Mouse (Mus musculus) neutrophil, adult 5-6 weeks (primary cell): ENCODE data around the gene Tmem170b. TPM values are rescaled to one million over a fixed set of nuclear protein-coding genes. Genes with fewer than 3 reads are reported as not detected.

Experiments used
- ATAC-seq: fragments of 151-379, 151-347 bp; 2 replicates; pipeline ENCODE4 v1.8.0; 2017; ENCODE audit warnings: mild to moderate bottlenecking, moderate TSS enrichment; ENCODE audit not compliant: insufficient number of reproducible peaks, poor library complexity, low FRiP score, severe bottlenecking; ENCODE audit errors: extremely low read depth
- total RNA-seq: library from RNA; stranded (forward); fragments of 200-1000 nt; gene quantifications from 2 replicates; pipeline ENCODE4 v1.2.3, GENCODE M21; 2017

The Tmem170b gene
- total RNA-seq, 1 experiment from 2014 or later: 22.5 TPM

GRCm38 (mm10) chr13:41607589-41607988 lies 1.9 kb downstream of the Tmem170b start:
- ATAC-seq: no peak

- ATAC-seq: no peak
These were observed 2.9 kb downstream of the Tmem170b start for GRCm38 (mm10) chr13:41608559-41608958.

DNA sequence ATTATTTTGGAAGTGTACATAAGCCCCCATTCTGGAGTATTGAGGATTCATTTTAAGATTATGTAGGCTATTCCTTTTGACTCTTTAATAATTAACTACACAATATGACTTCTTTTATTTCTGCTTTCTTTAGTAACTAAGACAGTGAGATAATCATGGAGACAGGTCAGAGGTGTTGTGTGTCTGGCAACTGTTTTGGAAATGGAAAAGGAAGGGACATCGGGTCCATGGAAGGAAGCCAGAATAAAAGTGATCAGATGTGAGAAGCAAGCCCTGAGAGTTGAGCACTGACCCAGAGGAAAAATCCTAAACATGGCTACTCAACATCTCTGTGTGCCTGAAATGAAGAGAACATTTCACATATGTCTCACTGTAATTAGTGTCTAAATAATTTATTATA lies 5.3 kb downstream of the Tmem170b start:
- ATAC-seq: no peak

DNA sequence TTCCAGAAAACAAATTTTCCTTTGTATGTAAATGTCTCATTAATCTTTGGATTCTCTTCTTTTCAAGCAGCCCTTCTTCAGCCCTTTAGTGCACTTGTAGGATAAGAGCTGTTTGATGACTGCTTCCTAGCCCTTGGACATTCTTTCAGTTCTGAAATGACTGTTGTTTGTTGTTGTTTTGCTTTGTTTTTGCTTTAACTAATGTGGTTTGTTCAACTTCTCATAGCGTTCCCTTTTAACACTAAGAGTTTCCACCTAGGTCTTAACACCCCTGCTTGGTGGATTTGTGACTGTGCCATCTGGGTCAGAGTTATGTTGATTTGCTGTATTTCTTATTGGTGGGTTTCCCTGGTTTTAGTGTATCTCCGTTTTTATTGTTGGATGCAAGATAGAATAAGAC lies 8.8 kb downstream of the Tmem170b start:
- no peak for ATAC-seq

GRCm38 (mm10) chr13:41614982-41615381 lies 9.3 kb downstream of the Tmem170b start:
- no peak for ATAC-seq

DNA sequence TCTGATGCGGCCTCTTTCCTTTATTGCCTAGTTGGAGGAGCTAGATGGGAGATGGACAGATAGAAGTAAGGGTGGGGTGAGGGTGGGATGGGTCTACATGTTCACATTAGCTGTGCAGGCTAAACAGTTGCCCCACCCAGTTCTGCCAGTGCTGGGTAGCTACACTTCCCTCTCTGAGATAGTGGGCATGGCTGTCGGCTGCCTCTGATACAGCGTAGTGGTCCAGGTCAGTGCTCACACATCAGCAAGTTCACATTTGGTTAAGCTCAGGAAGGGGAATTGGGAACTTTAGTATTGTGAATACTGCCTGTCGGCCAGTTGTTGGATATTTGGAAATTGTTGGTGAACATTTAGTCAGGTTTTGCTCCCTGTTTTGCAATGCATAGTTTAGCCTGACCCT lies 13.8 kb downstream of the Tmem170b start:
- peak; percentile 40; the same call in 1 of the 2 replicates for ATAC-seq

DNA sequence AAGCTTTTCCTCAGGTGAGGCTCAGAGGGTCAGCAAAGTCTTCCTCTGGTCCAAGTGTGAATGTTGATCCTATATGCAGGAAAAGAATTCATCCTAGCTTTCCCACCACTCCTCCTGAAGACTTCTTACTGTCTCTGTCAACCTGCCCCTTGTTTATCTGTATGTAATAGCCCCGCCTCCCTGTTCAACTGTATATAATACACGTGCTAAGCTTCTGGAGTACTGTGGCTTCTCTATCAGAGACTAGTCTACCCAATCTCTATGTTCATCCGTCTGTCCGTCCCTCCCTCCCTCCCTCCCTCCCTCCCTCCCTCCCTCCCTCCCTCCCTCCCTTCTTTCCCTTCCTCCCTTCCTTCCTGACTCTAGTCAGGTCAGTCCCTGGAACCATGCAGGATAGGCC lies 14.4 kb downstream of the Tmem170b start:
- no peak for ATAC-seq

DNA sequence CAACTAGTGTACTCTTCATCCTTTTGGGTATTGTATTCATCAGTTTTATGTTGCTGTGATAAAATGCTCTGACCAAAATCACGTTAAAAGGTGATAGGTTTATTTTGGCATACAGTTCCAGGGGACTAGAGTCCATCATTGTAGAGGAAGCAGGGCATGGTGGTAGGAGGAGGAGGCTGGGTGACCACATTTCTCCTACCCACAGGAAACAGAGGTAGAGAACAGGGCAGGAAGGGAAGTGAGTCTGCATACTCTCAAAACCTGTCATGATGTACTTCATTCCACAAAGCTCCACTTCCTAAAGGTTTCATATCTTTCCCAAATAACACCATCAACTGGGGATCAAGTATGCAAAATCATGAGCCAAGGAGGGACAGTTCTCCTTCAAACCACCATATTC lies 18.4 kb downstream of the Tmem170b start:
- ATAC-seq: no peak

DNA sequence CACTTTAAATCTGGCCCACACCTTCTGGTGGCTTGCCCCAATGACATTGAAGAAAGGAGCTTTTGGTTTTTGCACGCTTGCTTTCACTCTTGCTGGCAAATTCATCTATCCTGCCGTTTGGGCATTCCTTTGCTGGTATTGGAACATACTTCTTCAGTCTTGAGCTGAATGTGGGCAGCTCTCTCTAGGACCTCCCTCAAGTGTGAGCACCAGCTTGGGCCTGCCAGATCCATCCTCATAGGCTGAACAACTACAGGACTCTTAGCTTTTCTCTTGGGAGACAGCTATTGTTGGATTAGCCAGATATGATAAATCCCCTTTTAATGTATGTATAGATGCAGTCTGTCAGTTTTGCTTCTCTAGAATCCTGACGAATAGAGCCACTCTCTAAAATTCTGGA lies 19.5 kb downstream of the Tmem170b start:
- no peak for ATAC-seq

DNA sequence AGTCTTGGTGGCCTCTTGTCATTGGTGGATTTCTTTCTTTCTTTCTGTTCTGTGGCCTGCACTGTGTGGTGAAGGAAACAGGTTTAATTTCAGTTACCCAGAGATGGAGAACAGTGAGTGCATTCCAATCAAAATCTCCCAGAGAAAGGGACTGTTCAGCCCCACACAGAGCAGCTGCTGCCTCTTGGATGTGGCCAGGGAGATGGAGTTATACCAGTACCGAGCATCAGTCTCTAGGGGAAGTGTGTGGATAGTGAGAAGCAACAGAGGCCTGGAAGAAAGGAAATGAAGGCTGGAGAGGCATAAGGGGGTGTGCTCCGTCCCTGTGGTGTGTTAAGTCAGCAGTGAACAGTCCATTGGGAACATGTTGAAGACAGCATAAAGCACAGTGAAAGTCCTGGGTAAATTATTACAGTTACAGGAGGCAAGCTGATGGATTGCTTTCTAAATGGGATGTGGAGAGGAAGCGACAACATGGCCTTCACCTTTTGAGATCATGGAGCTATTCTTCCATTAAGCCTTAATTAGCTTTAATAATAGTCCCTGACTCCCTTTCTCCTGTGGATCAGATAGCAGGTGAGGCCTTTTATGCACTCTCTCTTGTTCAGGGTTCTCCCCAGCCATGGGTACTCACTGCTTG lies 21.7 kb downstream of the Tmem170b start:
- ATAC-seq: no peak

- ATAC-seq: peak; percentile 92
These were observed 28.7 kb downstream of the Tmem170b start for GRCm38 (mm10) chr13:41634401-41634818.

DNA sequence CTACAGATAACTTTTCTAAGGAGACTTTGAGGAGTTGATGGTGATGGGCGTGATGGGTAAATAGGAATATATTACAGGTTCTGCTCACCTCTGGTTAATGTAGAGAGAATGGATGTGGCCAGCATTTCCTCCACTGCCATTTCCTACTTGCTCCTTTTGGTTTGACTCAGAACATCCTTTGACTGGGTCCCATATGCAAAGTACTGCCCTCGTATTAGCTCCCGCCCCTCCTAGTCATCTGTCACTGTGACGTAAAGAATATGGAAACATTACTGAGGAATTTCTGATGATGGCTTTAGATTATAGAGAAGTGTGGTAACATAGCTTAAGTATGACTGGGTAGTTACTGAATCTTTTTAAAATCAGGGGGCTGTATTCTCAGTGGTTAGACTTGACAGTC lies 32.4 kb downstream of the Tmem170b start:
- ATAC-seq: no peak

DNA sequence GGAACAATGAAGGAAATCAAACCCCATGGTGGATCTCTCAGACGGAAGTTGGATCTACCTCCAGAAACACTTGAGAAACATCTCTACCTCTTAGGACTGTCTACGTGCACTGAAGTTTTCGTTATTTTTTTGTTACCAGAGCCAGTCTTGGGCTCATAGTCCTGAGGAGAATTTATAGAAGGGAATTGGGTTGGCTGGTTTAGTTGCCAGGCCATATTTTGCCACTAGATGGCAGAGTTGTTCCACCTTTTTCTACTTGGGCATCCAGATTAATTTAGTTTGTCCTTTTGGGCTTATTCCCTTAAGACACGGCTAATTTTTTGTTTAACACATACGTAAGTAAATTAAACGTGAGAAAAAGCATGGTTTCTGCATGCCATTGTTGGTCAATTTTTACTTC lies 37.1 kb downstream of the Tmem170b start:
- 0 out of 2 replicates have a peak, but pooled peaks have one; percentile 23 for ATAC-seq

DNA sequence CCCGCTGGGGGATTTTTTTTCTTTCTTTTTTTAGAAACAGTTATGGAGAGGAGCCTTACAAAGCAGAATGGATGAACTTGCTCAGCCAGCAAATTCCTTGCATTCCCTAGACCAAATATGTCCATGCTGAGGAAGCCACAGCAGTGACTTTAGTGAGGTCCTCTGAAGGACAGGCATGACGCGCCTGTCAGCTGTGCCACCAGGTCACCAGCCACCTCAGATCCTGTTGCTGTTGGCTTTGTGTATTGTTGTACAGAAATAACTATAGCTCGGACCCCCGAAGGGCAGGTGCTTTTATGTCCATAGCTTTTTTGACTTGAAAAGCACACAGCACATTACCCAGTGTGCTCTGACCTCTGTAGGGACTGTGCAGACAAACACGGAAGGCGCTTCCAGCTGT lies 38.1 kb downstream of the Tmem170b start:
- ATAC-seq: no peak

GRCm38 (mm10) chr13:41644591-41645482 lies 39.1 kb downstream of the Tmem170b start:
- no peak for ATAC-seq

GRCm38 (mm10) chr13:41645483-41645859 lies 39.8 kb downstream of the Tmem170b start:
- ATAC-seq: no peak

DNA sequence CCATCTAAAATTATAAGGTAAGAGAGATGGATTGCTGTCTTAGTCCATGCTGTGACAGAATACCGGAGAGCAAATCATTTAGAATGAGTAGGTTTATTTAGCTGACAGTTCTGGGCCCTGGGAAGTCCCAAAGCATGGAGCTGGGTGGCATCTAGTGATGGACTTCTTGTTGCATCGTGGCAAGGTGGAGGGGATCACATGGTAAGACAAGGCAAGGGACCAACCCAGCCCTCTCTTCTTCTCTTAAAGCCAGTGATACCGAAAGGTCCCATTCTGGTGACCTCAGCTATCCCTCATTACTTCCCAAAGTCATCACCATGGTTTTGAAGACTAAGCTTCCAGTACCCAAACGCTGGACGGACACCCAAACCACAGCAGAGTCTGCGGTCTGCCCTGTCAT lies 42.3 kb downstream of the Tmem170b start:
- no peak for ATAC-seq

- no peak for ATAC-seq
These were observed 45.0 kb downstream of the Tmem170b start for GRCm38 (mm10) chr13:41650665-41651064.

DNA sequence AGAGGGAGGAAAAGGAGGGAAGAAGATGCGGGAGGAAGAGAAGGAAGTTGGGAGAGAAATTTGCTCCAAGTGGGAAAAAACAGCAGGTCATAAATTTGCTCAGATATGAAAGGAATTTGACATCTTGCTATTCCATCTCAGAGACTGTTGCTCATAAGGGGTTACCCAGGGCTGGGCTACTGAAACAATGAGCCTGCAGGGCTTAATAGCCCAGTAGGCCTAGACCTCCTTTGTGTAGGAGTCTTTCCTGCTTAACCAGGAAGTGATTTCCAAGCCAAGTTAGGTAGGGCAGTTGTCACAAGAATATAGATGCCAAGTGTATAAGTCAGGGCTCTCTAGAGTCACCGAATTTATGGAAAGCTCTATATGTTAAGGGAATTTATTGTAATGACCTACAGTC lies 48.1 kb downstream of the Tmem170b start:
- ATAC-seq: no peak

DNA sequence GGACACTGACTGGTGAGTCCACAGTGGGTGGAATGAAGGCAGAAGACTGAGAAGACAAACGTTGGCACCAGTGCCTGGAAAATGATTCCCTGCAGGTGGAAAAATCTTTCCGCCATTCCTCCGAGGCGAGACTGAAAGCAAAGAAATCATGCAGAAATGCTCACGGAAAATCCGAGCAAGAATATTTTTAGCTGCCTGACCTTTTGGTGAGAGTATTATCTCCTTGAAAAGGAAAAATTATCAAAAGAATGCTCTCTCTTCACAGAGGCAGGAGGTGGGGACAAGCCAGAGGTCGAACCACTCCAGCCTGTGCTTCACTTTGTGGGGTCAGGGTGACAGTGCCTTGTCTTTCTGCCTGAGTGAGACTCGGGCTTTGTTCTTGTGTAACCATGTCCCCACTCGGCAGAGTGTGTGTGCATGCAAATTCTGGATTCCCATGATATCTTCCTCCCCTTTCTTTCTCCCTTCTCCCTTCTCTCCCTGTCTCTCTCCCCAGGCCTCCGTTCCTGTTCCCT lies 49.9 kb downstream of the Tmem170b start:
- ATAC-seq: no peak
